Mouse (Mus musculus): ENCODE measurements around the gene Fuca1. TPM values are rescaled to one million over a fixed set of nuclear protein-coding genes. Genes with fewer than 3 reads are reported as not detected.

Fuca1 gene
- total and polyA plus RNA-seq, 3 experiments = 32.6 to 77.6 (median 66.5) TPM

GRCm38 (mm10) chr4:135985769-135986168 lies 65.2 kb downstream of the Fuca1 start:
- DNase-seq (ENCODE audit: extremely low read depth) = no peak
- Histone ChIP-seq H3K4me2 (ENCODE audit: insufficient read depth, low read depth, poor library complexity, severe bottlenecking) (peak overlapping the region; percentile 82), H3K27ac (ENCODE audit: insufficient read depth, low read depth) (no peak overlapping the region), H3K9ac (ENCODE audit: insufficient read depth, low read depth) (peak overlapping the region; percentile 61; the same call in 1 of the 2 replicates), H3K4me1 (ENCODE audit: control insufficient read depth in 1 of 2, insufficient read depth in 2 of 2) (peaks cover 2 to 26% of the 10 kb centered on the region in 2 experiments; a peak in 2 of 4 replicates), H3K79me2 (replicated peaks; ENCODE audit: control insufficient read depth, extremely low read depth, insufficient read depth, poor library complexity, severe bottlenecking) (peaks cover 21% of the 10 kb centered on the region), H3K4me3 (replicated peaks in 1 of 3; ENCODE audit: low read depth in 2 of 3, low read length in 2 of 3, poor library complexity in 1 of 3) (peak overlapping the region; percentile 96 to 99 (median 96)), H3K27me3 (replicated peaks) (no peaks in the 10 kb centered on the region), H3K9me3 (replicated peaks; ENCODE audit: low read length) (no peaks in the 10 kb centered on the region), H3K36me3 (replicated peaks in 1 of 2; ENCODE audit: control insufficient read depth in 1 of 2, insufficient read depth in 1 of 2, low read length in 1 of 2) (peaks cover 24 to 42% of the 10 kb centered on the region in 2 experiments)
- dilution Hi-C loops (cut with MboI; ENCODE audit: extremely low pct_ligation_motif_present, extremely low pct_unique_long_range_greater_than_20kb, low sequenced_read_pairs) (no loop called here), in situ Hi-C loops (cut with MboI; ENCODE audit: low pct_ligation_motif_present, low pct_unique_long_range_greater_than_20kb, low sequenced_read_pairs) (loop anchor here (5.0 kb wide), 1 partner anchor 47 kb away; no protein-coding TSS in a partner anchor)
- no peak for TF ChIP-seq ELF1 (IDR thresholded peaks at IDR 0.05; ENCODE audit: low read depth, low read length)
- TF ChIP-seq ZMIZ1 (IDR thresholded peaks at IDR 0.05; ENCODE audit: low read depth, low read length) = no peak
- no peak for TF ChIP-seq HCFC1 (IDR thresholded peaks at IDR 0.05; ENCODE audit: low read depth, low read length)
- TF ChIP-seq TBP (conservative IDR thresholded peaks at IDR 0.05; ENCODE audit: low read depth, low read length) = no peak
- TF ChIP-seq MXI1 (IDR thresholded peaks at IDR 0.05; ENCODE audit: low read depth, low read length) = no peak; the same call in 1 of the 2 replicates
- TF ChIP-seq SIN3A (IDR thresholded peaks at IDR 0.05; ENCODE audit: low read length) = no peak
- no peak for TF ChIP-seq CTCF (conservative IDR thresholded peaks at IDR 0.05 in 1 of 2, IDR thresholded peaks at IDR 0.05 in 1 of 2; ENCODE audit: low read depth in 2 of 2, low read length in 2 of 2)
- TF ChIP-seq PAX5 (IDR thresholded peaks at IDR 0.05; ENCODE audit: low read length) = no peak
- TF ChIP-seq GABPA (IDR thresholded peaks at IDR 0.05; ENCODE audit: insufficient replicate concordance, low read depth, low read length) = no peak

GRCm38 (mm10) chr4:135986301-135986942 lies 65.9 kb downstream of the Fuca1 start:
- H3K9ac ChIP-seq (ENCODE audit: insufficient read depth, low read depth) = peak overlapping the region; percentile 61
- no peak for DNase-seq (ENCODE audit: extremely low read depth)
- dilution Hi-C loops (cut with MboI; ENCODE audit: extremely low pct_ligation_motif_present, extremely low pct_unique_long_range_greater_than_20kb, low sequenced_read_pairs) = no loop called here
- in situ Hi-C loops (cut with MboI; ENCODE audit: low pct_ligation_motif_present, low pct_unique_long_range_greater_than_20kb, low sequenced_read_pairs) = loop anchor here (5.0 kb wide), 1 partner anchor 46 kb away; no protein-coding TSS in a partner anchor
- peak overlapping the region; percentile 82 for H3K4me2 ChIP-seq (ENCODE audit: insufficient read depth, low read depth, poor library complexity, severe bottlenecking)
- no peaks in the 10 kb centered on the region for H3K27me3 ChIP-seq (replicated peaks)
- peak overlapping the region; percentile 6; the same call in 1 of the 2 replicates for H3K27ac ChIP-seq (ENCODE audit: insufficient read depth, low read depth)
- peaks cover 20 to 37% of the 10 kb centered on the region in 2 experiments for H3K36me3 ChIP-seq (replicated peaks in 1 of 2; ENCODE audit: control insufficient read depth in 1 of 2, insufficient read depth in 1 of 2, low read length in 1 of 2)
- peaks cover under 1% of the 10 kb centered on the region for H3K9me3 ChIP-seq (replicated peaks; ENCODE audit: low read length)
- peaks cover 2 to 26% of the 10 kb centered on the region in 2 experiments; a peak in 2 of 4 replicates for H3K4me1 ChIP-seq (ENCODE audit: control insufficient read depth in 1 of 2, insufficient read depth in 2 of 2)
- H3K79me2 ChIP-seq (replicated peaks; ENCODE audit: control insufficient read depth, extremely low read depth, insufficient read depth, poor library complexity, severe bottlenecking) = peaks cover 21% of the 10 kb centered on the region
- H3K4me3 ChIP-seq (replicated peaks in 1 of 3; ENCODE audit: low read depth in 2 of 3, low read length in 2 of 3, poor library complexity in 1 of 3) = peak overlapping the region; percentile 96 to 99 (median 96)
- no peak for TF ChIP-seq TBP (conservative IDR thresholded peaks at IDR 0.05; ENCODE audit: low read depth, low read length)
- no peak for TF ChIP-seq NELFE (IDR thresholded peaks at IDR 0.05; ENCODE audit: low read depth, low read length)

All from CH12.LX (cell line).